Mouse (Mus musculus): Measurements from ENCODE around the gene Stambp. TPM values are rescaled to one million over a fixed set of nuclear protein-coding genes. Genes with fewer than 3 reads are reported as not detected.

Gene Stambp
- total RNA-seq, 2 experiments from 2014 or later: 3.2 to 24.9 TPM

GRCm38 (mm10) chr6:83575609-83576008, 3.1 kb upstream of the Stambp start:
- ATAC-seq (replicated peaks; ENCODE audit: low FRiP score, low TSS enrichment, poor library complexity, severe bottlenecking): no peak

- peak; percentile 97 for ATAC-seq (replicated peaks; ENCODE audit: low FRiP score, low TSS enrichment, poor library complexity, severe bottlenecking)
Measured at GRCm38 (mm10) chr6:83571840-83572667, 475 bp downstream of the Stambp start.

- ATAC-seq (replicated peaks; ENCODE audit: low FRiP score, low TSS enrichment, poor library complexity, severe bottlenecking): no peak
Measured at GRCm38 (mm10) chr6:83568901-83569862, 3.3 kb downstream of the Stambp start.

- no peak for ATAC-seq (replicated peaks; ENCODE audit: low FRiP score, low TSS enrichment, poor library complexity, severe bottlenecking)
Measured at GRCm38 (mm10) chr6:83555972-83556371, 16.6 kb downstream of the Stambp start.

- no peak for ATAC-seq (replicated peaks; ENCODE audit: low FRiP score, low TSS enrichment, poor library complexity, severe bottlenecking)
Measured at GRCm38 (mm10) chr6:83548346-83548745, 24.2 kb downstream of the Stambp start.

- ATAC-seq (replicated peaks; ENCODE audit: low FRiP score, low TSS enrichment, poor library complexity, severe bottlenecking): no peak
Measured at GRCm38 (mm10) chr6:83545778-83546177, 26.8 kb downstream of the Stambp start.

GRCm38 (mm10) chr6:83541756-83542456, 30.6 kb downstream of the Stambp start:
- no peak for ATAC-seq (replicated peaks; ENCODE audit: low FRiP score, low TSS enrichment, poor library complexity, severe bottlenecking)

GRCm38 (mm10) chr6:83540017-83540416, 32.5 kb downstream of the Stambp start:
- no peak for ATAC-seq (replicated peaks; ENCODE audit: low FRiP score, low TSS enrichment, poor library complexity, severe bottlenecking)

GRCm38 (mm10) chr6:83536795-83537059, 35.8 kb downstream of the Stambp start:
- ATAC-seq (replicated peaks; ENCODE audit: low FRiP score, low TSS enrichment, poor library complexity, severe bottlenecking): no peak

GRCm38 (mm10) chr6:83536028-83536794, 36.3 kb downstream of the Stambp start, which contains the start of gene Actg2:
TSS of gene Actg2 (minus strand) at chr6:83536265.
- ATAC-seq (replicated peaks; ENCODE audit: low FRiP score, low TSS enrichment, poor library complexity, severe bottlenecking): no peak

GRCm38 (mm10) chr6:83532608-83533007, 39.9 kb downstream of the Stambp start:
- ATAC-seq (replicated peaks; ENCODE audit: low FRiP score, low TSS enrichment, poor library complexity, severe bottlenecking): no peak

GRCm38 (mm10) chr6:83523194-83523593, 49.3 kb downstream of the Stambp start:
- no peak for ATAC-seq (replicated peaks; ENCODE audit: low FRiP score, low TSS enrichment, poor library complexity, severe bottlenecking)

- no peak for ATAC-seq (replicated peaks; ENCODE audit: low FRiP score, low TSS enrichment, poor library complexity, severe bottlenecking)
Measured at GRCm38 (mm10) chr6:83521784-83522183, 50.7 kb downstream of the Stambp start.

- ATAC-seq (replicated peaks; ENCODE audit: low FRiP score, low TSS enrichment, poor library complexity, severe bottlenecking): no peak
Measured at GRCm38 (mm10) chr6:83518637-83519036, 53.9 kb downstream of the Stambp start.

- ATAC-seq (replicated peaks; ENCODE audit: low FRiP score, low TSS enrichment, poor library complexity, severe bottlenecking): no peak
Measured at GRCm38 (mm10) chr6:83515172-83515571, 57.4 kb downstream of the Stambp start.

- ATAC-seq (replicated peaks; ENCODE audit: low FRiP score, low TSS enrichment, poor library complexity, severe bottlenecking): no peak; the same call in 1 of the 2 replicates
Measured at GRCm38 (mm10) chr6:83512495-83512894, 60.0 kb downstream of the Stambp start.

GRCm38 (mm10) chr6:83510210-83510609, 62.3 kb downstream of the Stambp start:
- ATAC-seq (replicated peaks; ENCODE audit: low FRiP score, low TSS enrichment, poor library complexity, severe bottlenecking): no peak

- ATAC-seq (replicated peaks; ENCODE audit: low FRiP score, low TSS enrichment, poor library complexity, severe bottlenecking): no peak
Measured at GRCm38 (mm10) chr6:83509442-83509841, 63.1 kb downstream of the Stambp start.

GRCm38 (mm10) chr6:83507168-83507546, 65.4 kb downstream of the Stambp start:
- no peak for ATAC-seq (replicated peaks; ENCODE audit: low FRiP score, low TSS enrichment, poor library complexity, severe bottlenecking)
